Mouse (Mus musculus) bone marrow macrophage, adult 2 months (primary cell): ENCODE data around the gene Chaf1a.

Experiments used
- CTCF ChIP-seq: IDR thresholded peaks from 2 replicates; pipeline ENCODE4 v1.5.1; 2012; ENCODE audit warnings: low read depth, mild to moderate bottlenecking, low read length, moderate library complexity
- POLR2A ChIP-seq: IDR thresholded peaks from 2 replicates; pipeline ENCODE4 v1.6.1; 2012; ENCODE audit warnings: mild to moderate bottlenecking, low read depth, low read length, borderline replicate concordance

DNA sequence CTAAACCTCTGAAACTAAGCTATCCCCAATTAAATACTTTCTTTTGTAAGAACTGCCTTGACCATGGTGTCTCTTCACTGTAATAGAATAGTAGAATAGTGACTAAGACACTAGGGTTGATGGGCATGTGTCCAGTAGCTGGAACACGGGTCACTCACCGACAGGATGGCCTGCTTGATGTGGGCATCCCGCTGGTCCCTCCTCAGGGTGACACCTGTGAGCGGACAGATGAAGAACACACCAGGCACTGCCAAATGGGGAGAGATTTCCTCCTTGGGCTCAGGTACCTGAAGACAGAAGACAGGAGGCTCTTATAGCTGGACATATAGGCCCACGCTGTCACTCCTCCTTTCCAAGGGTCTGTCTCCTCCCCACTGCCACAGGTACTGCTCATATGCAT, 32.0 kb downstream of the Chaf1a start:
- TF ChIP-seq CTCF (no peak), POLR2A (no peak)
